Mouse (Mus musculus) bone marrow macrophage, adult 2 months (primary cell): Measurements from ENCODE around the gene B4galt3.

Experiments used
- CTCF ChIP-seq: IDR thresholded peaks from 2 replicates; pipeline ENCODE4 v1.5.1; 2012; ENCODE audit warnings: low read depth, mild to moderate bottlenecking, low read length, moderate library complexity
- POLR2A ChIP-seq: IDR thresholded peaks from 2 replicates; pipeline ENCODE4 v1.6.1; 2012; ENCODE audit warnings: mild to moderate bottlenecking, low read depth, low read length, borderline replicate concordance

DNA sequence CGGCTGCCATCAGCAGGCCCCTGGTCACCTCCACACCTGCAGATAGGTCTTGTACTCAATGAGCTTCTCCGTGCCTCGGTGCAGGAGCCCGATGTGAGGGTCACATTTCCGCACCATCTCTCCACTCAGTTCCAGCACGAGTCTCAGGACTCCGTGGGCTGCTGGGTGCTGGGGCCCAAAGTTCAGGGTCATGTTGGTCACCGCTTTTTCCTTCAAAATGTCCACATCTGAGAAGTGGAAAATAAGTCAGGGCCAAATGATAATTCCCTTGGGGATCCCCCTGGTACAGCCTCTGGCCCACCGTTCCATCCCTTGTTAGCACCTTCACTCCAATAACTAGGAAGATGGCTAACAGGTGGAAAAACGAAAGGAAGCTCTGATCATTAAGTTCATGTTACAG is 29.2 kb upstream of the B4galt3 start:
- TF ChIP-seq CTCF (no peak), POLR2A (no peak)
